Mouse (Mus musculus): Measurements from ENCODE around the gene Sco2.

Sco2 gene

DNA sequence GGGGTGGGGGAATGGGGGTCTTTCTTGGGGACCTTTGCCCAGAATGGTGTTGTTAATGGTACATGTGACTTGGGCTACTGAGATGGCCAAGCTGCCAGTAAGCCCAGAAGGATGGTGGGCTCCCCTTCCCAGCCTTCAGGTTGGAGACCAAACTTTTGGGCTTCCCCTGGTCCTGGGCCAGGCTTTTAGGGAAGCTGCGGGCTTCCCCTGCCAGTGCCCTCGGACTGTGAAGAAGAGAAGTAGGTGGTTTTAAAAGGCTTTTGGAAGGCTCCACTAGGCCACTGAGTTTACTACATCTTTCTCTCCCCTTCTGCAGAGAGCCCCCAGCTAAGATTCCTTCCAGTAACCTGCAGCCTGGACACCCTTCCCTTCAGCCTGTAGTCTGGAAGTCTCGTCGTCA is 50.0 kb downstream of the Sco2 start:
- DNase-seq (ENCODE audit: low spot score in 2 of 2): no peak

DNA sequence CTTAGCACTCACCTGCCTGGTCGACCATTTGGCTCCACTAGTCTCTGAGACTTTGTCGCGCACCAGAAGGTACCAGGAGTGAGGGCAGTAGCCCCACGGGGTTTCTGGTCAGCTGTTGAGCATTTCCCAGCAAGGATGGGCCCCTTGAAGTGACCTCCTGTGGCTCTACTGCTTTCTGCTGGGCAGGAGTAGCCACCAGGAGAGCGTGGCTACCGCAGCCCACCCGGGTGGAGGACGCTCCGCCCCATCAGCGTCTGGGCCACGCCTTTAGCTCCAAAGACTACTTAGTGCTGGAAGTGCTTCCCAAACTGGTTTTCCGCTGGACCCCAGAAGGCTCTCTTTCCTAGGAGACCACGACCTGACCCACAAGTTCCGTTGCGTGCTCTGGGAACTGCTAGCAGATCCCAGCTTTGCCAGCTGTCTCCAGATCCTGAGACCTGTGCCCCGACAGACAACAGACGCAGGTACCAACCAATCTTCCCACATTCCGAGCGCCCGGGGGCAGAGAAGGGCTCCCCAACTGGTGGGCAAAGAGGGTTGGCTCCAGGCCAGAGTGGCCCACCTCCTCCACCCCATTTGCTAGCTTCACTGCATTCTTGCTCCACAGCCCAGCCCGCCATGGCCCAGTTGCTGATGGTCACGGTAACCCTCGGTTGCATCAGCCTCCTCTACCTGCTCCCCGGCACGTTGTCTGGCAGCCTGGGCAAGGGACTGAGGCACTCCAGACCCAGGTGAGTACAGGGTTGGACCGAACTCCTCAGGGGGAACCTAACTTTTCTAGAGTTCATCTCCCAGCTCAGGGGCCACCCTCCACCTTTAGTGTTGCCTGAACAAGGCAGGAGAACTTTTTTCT is 50.8 kb downstream of the Sco2 start, which contains the start of gene Adm2:
Gene Adm2, plus strand, starts transcription at position 51 of the 853 bp plus-strand sequence.
- no peak for DNase-seq (ENCODE audit: low spot score in 2 of 2)
